Mouse (Mus musculus) liver, adult 2 months (tissue): Measurements from ENCODE around the gene Rrp1. TPM values are rescaled to one million over a fixed set of nuclear protein-coding genes. Genes with fewer than 3 reads are reported as not detected.

ENCODE experiments used
- DNase-seq: peaks from one replicate; pipeline ENCODE4 v3.0.0-alpha.2; 2011; ENCODE audit warnings: low read depth, low spot score; ENCODE audit errors: extremely low read depth
- H3K27ac ChIP-seq: fragments of 200-500 bp; replicated peaks from 2 replicates; pipeline ENCODE4 v1.5.1; 2012; ENCODE audit warnings: low read depth, mild to moderate bottlenecking, control low read depth, inconsistent platforms, low read length; ENCODE audit not compliant: insufficient read depth
- H3K27me3 ChIP-seq: fragments of 200-500 bp; 2 replicates; pipeline ENCODE4 v1.6.1; 2012; ENCODE audit warnings: mild to moderate bottlenecking, moderate library complexity, low read length, inconsistent platforms; ENCODE audit not compliant: control insufficient read depth, insufficient read depth
- H3K36me3 ChIP-seq: fragments of 200-500 bp; 2 replicates; pipeline ENCODE4 v1.6.1; 2012; ENCODE audit warnings: low read length, inconsistent platforms; ENCODE audit not compliant: control insufficient read depth, insufficient read depth
- H3K4me1 ChIP-seq: fragments of 200-500 bp; 2 replicates; pipeline ENCODE4 v1.6.1; 2011; ENCODE audit warnings: low read length; ENCODE audit not compliant: control insufficient read depth, insufficient read depth
- H3K4me3 ChIP-seq: fragments of 200-500 bp; 2 replicates; pipeline ENCODE4 v1.5.1; 2011; ENCODE audit warnings: low read depth, mild to moderate bottlenecking, control low read depth, low read length, moderate library complexity; ENCODE audit not compliant: insufficient read depth
- H3K79me2 ChIP-seq: fragments of 200-500 bp; 2 replicates; pipeline ENCODE4 v1.6.1; 2012; ENCODE audit warnings: inconsistent platforms, mild to moderate bottlenecking, low read length, moderate library complexity; ENCODE audit not compliant: control insufficient read depth, insufficient read depth
- H3K9ac ChIP-seq: fragments of 200-500 bp; 2 replicates; pipeline ENCODE4 v1.6.1; 2012; ENCODE audit warnings: low read depth, mild to moderate bottlenecking, control low read depth, inconsistent platforms, low read length
- CTCF ChIP-seq: fragments of 200-500 bp; IDR thresholded peaks from 2 replicates; pipeline ENCODE4 v1.5.1; 2011; ENCODE audit warnings: low read depth, low read length, control low read depth
- POLR2A ChIP-seq: fragments of 200-500 bp; IDR thresholded peaks from 2 replicates; pipeline ENCODE4 v1.6.1; 2011; ENCODE audit warnings: low read length, control low read depth; ENCODE audit not compliant: insufficient read depth; ENCODE audit errors: extremely low read depth
- WGBS: fragments of 180-500 bp; shearing (Covaris S2); methylation state at CpG from one replicate; pipeline ENCODE4 v1.1.7; 2018; 5-methylcytosine and 5-hydroxymethylcytosine counted together
- polyA plus RNA-seq: library from polyadenylated mRNA; depleted of rRNA; stranded (reverse); fragments of >200 nt; gene quantifications from 2 replicates; pipeline ENCODE4 v1.2.3, GENCODE M21; 2012
- total RNA-seq: library from RNA; depleted of rRNA; stranded (reverse); fragments of >200 nt; gene quantifications from 2 replicates; pipeline ENCODE4 v1.2.3, GENCODE M21; 2014

The Rrp1 gene
- total and polyA plus RNA-seq, 2 experiments, result 37.6 to 41.9 TPM

DNA sequence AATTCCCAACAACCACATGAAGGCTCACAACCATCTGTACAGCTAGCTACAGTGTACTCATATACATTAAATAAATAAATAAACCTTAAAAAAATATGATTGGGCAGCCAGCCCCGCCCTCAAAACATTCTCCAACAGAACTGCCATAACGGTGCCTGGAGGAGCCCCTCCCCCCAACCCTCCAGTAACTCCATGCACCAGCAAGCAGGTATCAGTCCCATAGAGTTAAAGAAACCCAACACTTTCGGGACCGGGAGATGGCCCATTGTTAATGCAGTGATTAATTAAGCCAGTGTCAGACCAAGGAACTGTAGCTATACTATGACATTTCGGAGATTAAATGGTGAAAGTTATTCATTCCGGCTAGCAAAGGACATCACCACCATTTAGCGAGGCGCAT, 992 bp downstream of the Rrp1 start:
- H3K79me2 ChIP-seq, result no peaks in the 10 kb centered on the region
- TF ChIP-seq POLR2A (no peak), CTCF (no peak)
- no peak overlapping the region for H3K27ac ChIP-seq
- no peaks in the 10 kb centered on the region for H3K4me1 ChIP-seq
- no peaks in the 10 kb centered on the region for H3K27me3 ChIP-seq
- DNase-seq, result no peak
- WGBS, result 14% methylated on average over 8 of the region's 8 CpGs
- no peak overlapping the region for H3K9ac ChIP-seq
- H3K36me3 ChIP-seq, result peaks cover 4% of the 10 kb centered on the region; the same call in 1 of the 2 replicates
- H3K4me3 ChIP-seq, result peak overlapping the region; percentile 76

DNA sequence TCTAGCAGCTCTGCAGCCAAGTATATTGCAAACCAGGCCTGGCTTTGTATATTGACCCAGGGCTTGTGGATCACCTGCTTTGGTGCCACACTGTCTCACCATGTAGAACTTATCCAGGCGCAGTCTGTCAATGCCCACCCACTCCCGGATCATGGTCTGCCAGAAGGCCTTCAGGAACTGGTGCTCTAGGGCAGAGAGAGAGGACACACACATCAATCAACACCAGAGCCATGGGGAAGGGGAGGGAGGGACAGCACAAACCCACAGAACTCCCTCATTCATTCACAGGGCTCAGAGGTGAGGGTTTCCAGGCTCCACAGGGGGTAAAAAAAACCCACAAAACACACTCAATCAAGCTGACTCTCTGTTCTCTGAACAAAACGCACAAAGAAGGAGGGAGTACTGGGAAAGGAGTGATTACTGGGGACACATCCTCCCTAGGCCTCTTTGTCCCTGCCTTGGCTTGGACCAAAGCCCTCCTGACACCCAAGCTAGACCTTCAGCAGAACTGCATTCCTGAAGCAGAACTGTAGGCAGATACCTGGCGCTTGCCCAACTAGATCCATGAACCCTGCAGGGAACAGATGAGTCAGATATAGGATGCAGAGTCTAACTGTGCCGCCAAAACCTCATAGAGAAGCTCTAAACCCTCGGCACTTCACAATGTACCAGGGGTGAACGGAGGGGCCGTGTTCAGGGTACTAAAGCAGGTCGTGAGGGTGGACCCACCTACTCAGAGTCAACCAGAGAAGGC, 3.6 kb downstream of the Rrp1 start:
- Histone ChIP-seq H3K4me3 (no peak overlapping the region), H3K27me3 (no peaks in the 10 kb centered on the region), H3K4me1 (no peaks in the 10 kb centered on the region), H3K79me2 (no peaks in the 10 kb centered on the region), H3K36me3 (peaks cover 10% of the 10 kb centered on the region; the same call in 1 of the 2 replicates), H3K9ac (no peak overlapping the region), H3K27ac (no peak overlapping the region)
- DNase-seq, result no peak
- no peak for TF ChIP-seq POLR2A
- TF ChIP-seq CTCF, result no peak
- WGBS, result 87% methylated on average over 9 of the region's 9 CpGs

DNA sequence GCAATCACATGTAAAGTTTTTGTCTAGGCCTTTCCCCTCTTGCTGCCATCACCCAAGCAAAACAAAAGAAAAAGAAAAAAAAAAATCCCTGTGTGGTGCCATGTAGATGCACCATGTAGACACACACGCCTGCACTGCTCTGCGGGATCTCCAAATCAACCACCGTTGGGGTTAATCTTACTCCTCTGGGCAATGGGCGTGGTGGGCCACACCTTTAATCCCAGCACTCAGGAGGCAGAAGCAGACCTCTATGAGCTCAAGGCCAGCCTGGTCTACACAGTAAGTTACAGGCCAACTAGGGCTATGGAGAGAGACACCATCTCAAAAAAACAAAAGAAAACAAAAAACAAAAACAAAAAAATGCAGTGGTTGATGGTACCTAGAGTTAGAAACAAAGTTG, 5.7 kb downstream of the Rrp1 start:
- H3K27me3 ChIP-seq, result no peaks in the 10 kb centered on the region
- WGBS, result 99% methylated on average over 4 of the region's 4 CpGs
- no peak overlapping the region for H3K4me3 ChIP-seq
- H3K4me1 ChIP-seq, result no peaks in the 10 kb centered on the region
- no peak overlapping the region for H3K9ac ChIP-seq
- no peak for DNase-seq
- peaks cover 10% of the 10 kb centered on the region; the same call in 1 of the 2 replicates for H3K36me3 ChIP-seq
- TF ChIP-seq POLR2A (no peak), CTCF (no peak)
- no peak overlapping the region for H3K27ac ChIP-seq
- no peaks in the 10 kb centered on the region for H3K79me2 ChIP-seq

DNA sequence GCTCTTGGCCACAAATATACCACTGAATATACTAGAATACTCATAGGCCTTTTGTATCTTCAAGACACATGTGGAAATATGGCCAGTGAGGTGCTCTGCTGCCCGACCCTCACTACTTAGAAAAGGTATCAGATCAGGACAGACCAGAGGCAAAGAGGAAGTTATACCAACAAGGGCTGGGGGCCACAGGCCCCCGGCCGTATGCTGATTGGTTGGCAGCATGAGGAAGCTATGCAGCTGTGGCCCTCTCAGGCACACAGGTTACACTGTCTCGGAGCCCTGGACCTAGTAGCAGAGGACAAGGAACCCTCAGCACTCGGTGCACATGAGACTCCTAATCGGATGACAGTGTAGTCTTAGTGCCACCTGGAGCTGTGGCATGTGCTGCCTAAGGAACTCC, 6.7 kb downstream of the Rrp1 start:
- DNase-seq, result no peak
- Histone ChIP-seq H3K4me1 (no peaks in the 10 kb centered on the region), H3K27ac (no peak overlapping the region), H3K79me2 (no peaks in the 10 kb centered on the region), H3K4me3 (no peak overlapping the region), H3K36me3 (peaks cover 12% of the 10 kb centered on the region; the same call in 1 of the 2 replicates), H3K9ac (no peak overlapping the region), H3K27me3 (no peaks in the 10 kb centered on the region)
- 94% methylated on average over 6 of the region's 6 CpGs for WGBS
- TF ChIP-seq POLR2A (no peak), CTCF (no peak)

DNA sequence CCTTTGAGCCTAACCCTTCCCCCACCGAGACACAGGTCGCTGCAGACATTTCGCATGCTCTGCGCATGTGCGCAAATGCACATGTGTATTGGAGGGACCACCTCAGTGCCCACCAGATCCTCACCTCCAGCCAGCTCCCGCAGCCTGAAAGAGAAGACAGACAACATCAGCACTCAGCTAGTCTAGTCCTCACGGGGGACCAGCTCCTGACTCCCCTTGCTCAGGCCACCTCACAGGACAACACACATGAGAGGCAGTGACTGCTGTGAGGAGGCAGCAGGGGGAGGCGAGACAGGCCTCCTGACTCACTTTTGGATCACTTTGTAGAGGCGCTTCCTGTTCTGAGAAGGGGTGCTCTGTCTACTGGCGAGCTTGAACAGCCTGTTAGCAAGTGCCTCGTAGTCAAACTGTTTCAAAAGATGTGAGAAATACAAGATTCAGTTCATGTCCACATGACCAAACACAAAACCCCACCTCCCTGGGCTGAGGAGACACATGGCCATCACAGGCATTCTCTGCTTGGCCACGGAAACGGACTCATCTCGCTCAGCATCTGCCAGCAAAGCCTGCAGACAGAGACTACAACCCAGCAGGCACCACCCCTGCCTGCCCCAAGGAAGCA, 10.4 kb downstream of the Rrp1 start:
- no peak for DNase-seq

DNA sequence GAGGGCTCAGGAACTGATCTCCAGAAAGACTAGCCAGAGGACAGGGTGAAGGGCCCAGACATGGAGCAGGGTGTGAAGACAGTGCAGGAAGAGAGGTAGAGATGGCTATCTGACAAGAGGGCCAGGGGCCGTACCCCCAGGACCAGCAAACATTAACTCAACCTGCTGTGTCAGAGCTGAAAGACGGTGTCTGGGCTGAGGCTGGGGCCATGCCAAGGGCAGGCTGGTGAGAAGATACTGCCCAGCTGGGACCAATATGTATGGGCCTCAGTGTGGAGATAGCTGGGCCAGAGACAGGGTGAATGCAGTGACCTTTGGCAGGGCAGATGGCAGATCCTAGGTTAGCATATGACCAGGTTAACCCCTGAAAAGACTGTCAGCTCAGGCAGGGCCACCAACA, 11.7 kb downstream of the Rrp1 start:
- no peak for DNase-seq
- Histone ChIP-seq H3K27ac (no peak overlapping the region), H3K9ac (no peak overlapping the region), H3K4me3 (no peak overlapping the region), H3K79me2 (no peaks in the 10 kb centered on the region), H3K27me3 (no peaks in the 10 kb centered on the region), H3K36me3 (peaks cover 6% of the 10 kb centered on the region; the same call in 1 of the 2 replicates), H3K4me1 (no peaks in the 10 kb centered on the region)
- TF ChIP-seq CTCF, result no peak
- TF ChIP-seq POLR2A, result no peak
- 84% methylated on average over 2 of the region's 2 CpGs for WGBS

More for the DNA sequence above, 10.4 kb downstream of the Rrp1 start:
- Histone ChIP-seq H3K9ac (no peak overlapping the region), H3K79me2 (no peaks in the 10 kb centered on the region), H3K27me3 (no peaks in the 10 kb centered on the region), H3K27ac (no peak overlapping the region), H3K4me3 (no peak overlapping the region), H3K36me3 (peaks cover 9% of the 10 kb centered on the region; the same call in 1 of the 2 replicates), H3K4me1 (no peaks in the 10 kb centered on the region)
- WGBS, result 94% methylated on average over 14 of the region's 14 CpGs
- TF ChIP-seq POLR2A, result no peak
- no peak for TF ChIP-seq CTCF
